Mouse (Mus musculus) layer of hippocampus, adult 8-10 months (tissue): ENCODE data around the gene Ift140. TPM values are rescaled to one million over a fixed set of nuclear protein-coding genes. Genes with fewer than 3 reads are reported as not detected.
"Not testable (repeated sequence)": the region's sequence is repeated elsewhere in the genome, so short reads cannot be mapped to it uniquely, and the experiment has no call there.

ENCODE experiments used
- DNase-seq, 2 experiments: peaks; one replicate each; pipeline ENCODE4 v3.0.0; 2022; ENCODE audit warnings: low spot score in 2 of 2
- total RNA-seq, 4 experiments: library from RNA; stranded (reverse); gene quantifications; 2 replicates each; pipeline ENCODE4 v1.2.4; 2022

Ift140 gene
- total RNA-seq, 4 experiments from 2014 or later, result 22.1 to 25.1 (median 23.5) TPM

DNA sequence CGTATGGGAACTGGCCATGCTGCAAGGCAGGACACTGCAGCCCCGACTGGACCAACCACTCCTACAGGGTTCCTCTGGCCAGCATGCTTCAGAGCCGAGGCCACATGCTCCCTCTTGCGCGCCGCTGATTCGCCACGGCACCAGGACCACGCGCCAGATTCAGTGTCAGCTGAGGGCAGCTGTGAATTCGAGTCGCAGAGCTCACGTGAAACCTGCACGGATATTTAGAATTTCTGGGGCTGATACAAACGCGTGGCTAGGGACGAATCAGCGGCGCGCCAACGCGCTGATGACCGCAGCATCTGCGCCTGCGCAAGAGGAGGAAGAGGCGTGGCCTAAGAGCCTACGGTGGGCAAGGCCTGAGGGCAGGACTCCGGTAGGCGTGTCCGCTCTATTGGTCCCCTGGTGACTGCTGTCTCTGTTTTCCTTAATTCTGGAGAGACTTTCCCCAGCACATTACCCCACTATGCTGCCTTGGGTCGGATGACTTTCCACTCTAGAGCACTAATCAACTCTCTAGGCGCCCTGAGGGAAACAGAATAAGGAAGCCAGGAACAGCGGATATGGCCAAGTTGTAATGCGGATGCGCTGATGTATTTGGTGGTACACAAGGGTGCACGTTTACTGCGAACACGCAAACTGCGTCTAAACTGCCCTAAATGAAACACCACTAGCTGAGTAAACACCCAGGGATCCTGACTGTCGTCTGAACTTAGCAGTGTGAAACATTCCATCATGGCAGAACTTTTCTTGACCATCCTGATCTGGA, 100.0 kb downstream of the Ift140 start, which contains the start of gene Telo2:
Gene Telo2 (minus strand): TSS at position 304 of the 769 bp plus-strand sequence.
- peak; percentile 84 to 93 for DNase-seq

DNA sequence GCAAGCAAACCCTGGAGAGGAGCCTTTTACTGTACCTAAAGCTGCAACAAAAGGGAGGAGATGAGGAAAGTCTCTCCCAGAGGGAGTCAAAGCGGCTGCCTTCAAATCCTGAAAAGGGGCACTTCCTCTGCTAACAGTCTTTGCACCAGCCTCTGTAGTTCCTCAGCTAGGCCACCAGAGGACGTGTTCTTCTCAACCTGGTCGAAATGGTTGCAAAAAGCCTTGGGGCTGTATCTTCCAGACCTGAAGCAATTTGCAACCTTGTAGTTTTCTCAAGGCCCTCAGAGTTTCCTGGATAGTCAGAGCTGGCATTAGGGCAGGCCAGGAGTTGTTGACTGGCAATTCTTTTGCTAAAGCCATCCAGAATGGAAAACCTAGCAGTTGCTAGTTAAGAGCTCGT, 101.4 kb downstream of the Ift140 start:
- DNase-seq, result no peak

DNA sequence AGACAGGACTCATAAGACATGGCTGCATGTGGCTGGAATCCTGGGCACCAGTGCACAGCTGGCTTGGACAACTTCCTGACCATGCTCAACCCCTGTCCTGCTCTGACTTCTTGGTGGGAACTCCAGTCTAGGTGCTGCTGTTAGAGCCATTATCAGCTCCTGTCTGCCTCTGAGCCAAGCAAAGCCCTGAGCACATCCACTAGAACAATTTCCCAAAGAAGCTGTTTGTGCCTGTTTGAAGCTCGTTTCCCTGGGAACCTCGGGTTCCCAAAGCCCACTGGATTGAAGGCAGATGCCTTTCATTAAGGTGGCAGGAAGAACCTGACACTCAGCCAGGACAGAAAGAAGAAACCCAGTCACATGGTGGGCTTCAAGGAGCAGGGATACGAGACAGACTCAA, 104.5 kb downstream of the Ift140 start, which contains the start of gene Ptx4:
Gene Ptx4 (plus strand): TSS at position 355 of the 400 bp plus-strand sequence.
- DNase-seq, result no peak

DNA sequence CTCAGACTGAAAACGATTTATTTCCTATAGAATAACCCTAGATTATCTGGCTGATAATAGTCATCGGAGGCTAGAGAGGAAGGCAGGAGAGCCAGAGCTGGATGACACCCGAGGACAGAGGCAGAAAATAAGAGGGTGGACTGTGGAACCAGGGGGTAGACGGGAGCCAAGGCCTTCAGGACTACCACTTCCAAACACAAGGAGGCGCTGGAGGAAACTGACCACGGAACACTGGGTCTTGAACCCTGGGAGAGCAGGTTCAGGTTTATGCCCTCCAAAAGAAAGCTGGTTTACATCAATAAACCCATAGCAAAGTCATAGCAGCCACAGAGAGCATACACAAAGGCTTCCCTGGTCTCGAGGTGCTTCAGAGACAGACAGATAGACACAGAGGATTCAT, 108.1 kb downstream of the Ift140 start:
- DNase-seq, result no peak

DNA sequence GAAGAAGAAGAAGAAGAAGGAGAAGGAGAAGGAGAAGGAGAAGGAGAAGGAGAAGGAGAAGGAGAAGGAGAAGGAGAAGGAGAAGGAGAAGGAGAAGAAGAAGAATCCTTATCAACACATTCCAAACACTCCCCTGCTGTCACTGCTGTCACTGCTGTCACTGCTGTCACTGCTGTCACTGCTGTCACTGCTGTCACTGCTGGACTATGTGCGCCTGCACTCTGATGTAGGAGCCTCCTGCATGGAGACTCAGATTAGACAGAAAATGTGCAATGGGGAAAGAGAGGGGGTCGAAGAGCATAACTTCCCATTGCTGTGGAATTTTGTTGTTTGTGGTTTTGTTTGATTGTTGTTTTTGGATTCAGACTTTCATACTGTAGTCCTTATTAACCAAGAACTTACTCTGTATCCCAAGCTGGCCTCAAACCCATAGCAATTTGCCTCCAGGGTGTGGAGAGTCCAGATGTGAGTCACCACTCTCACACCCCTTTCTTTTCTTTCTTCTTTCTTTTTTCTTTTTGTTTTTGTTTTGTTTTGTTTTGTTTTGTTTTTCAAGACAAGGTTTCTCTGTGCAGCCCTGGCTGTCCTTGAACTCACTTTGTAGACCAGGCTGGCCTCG, 109.7 kb downstream of the Ift140 start:
- not testable (repeated sequence) for DNase-seq

DNA sequence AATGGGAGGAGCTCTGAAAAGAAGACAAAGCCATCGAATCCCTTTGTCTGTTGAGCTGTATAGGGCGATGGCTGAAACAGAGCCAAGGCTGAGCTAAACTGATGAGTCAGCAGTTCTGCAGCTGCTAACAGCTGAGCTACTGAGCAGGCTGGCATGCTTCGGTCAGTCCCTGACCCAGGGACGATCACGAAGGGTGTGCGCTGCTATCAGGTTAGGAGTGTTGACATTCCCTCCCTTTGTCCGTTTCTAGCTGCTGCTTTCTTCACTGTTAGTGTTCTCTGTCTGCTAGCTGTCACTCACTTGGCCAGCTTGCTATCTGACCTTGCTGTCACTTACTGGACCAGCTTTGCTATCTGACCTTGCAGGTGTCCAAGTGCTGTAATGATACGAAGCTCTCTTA, 111.2 kb downstream of the Ift140 start:
- DNase-seq, result no peak

DNA sequence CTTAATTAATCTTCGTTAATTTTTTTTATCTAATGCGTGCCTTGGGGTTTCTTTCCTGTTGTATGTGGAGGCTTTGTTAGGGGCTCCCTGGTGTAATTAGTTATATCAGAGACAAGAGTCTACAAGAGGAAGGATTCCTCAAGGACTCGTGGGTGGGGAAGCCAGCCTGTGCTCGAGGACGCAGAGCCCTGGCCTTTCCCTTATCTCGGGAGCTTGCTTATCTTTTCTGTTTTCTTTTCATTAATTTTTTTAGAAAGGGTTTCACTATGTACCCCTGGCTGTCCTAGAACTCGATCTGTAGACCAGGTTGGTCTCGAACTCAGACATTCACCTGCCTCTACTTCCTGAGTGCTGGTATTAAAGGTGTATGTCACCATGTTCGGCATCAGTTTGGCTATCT, 111.8 kb downstream of the Ift140 start:
- no peak for DNase-seq

DNA sequence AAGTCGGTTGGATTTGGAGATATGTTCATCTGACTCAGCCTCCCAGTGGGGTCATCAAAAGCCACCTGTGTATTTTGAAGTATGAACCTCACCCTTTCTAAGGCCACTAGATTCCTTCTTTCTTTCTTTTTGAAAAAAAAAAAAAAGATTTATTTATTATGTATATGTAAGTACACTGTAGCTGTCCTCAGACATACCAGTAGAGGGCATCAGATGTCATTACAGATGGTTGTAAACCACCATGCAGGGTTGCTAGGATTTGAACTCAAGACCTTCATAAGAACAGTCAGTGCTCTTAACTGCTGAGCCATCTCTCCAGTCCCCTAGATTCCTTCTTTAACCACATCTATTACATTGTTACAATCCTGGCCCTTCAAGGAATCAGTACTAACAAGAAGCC, 114.2 kb downstream of the Ift140 start:
- no peak for DNase-seq

DNA sequence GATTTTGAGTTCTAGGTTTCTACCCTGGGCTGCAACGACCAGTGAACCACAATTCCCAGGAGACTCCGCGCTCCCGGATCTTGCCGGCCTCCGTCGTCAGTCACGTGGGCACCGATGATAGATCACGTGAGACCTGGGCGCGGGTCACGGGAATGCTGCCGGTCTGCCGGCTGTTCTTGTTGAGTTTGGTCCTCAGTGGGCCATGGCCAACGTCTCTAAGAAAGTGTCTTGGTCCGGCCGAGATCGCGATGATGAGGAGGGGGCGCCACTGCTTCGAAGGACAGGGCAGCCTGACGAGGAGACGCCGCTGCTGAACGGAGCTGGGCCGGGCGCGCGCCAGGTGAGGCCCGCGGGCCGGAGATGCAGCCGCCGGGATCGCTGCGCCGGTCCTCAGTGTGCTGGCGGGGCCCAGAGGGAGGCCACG, 117.4 kb downstream of the Ift140 start, which contains the start of gene Clcn7:
Gene Clcn7 (plus strand): TSS at position 117 of the 424 bp plus-strand sequence.
- DNase-seq, result peak; percentile 92 to 94

DNA sequence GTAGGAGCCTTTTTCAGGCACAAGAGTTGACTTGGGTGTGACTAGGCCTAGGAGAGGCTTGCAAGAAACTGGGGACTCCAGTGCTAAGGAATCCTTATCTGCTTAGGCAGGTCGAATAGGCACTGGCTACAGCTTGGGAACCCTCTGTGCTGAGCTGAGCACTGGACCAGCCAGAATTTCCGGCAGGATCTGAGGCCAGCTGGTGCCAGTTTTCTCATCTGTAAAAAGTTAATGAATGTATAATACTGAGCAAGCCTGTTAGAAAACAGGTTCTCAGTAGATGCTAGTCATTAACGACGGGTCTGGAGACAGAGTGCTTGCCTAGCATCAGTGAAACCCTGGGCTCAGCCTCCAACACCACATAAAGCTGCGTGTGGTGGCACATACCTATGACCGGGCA, 119.7 kb downstream of the Ift140 start:
- DNase-seq, result no peak

DNA sequence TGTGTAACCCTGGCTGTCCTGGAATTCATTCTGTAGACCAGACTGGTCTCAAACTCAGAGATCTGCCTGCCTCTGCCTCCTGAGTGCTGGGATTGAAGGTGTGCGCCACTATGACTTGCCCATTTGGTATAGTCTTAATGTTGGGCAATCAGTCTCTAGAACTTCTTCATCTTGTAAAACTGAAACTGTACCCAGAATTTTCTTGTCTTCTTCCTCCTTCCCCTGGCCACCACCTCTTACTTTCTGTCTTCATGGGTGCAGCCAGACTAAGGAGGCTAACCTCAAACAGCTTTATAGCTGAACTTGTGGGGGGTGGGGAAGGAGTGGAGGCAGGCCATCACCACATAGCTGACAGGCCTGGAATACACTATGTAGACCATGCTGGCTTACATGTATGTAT, 122.9 kb downstream of the Ift140 start:
- no peak for DNase-seq

DNA sequence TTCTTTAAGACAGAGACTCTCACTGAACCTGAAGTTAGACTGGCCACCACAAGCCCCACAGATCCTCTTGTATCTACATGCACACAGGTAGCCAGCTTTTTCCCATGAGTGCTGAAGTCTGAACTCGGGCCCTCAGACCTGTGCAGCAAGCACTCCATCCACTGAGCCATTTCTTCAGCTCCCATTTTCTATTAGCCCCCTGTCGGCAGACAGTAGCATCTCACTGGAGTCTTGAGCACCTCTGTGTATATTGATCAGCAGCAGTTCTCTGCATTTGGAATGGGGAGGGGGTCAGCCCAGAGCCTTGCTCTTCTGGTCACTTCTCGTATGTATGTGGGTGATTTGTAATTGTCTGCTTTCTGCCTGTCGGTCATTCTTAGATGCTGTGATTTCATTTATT, 124.1 kb downstream of the Ift140 start:
- DNase-seq, result no peak

Other genes starting within 250 kb of the Ift140 start
- gene Meiob, start 211.8 kb upstream of the Ift140 start, total RNA-seq, result not detected
- 100 to 1,000 TPM; 121 to 133 (median 126) TPM for gene Hagh, start 175.9 kb upstream of the Ift140 start, total RNA-seq
- 10 to 100 TPM; 18.5 to 21.1 (median 20.6) TPM for gene Fahd1, start 165.7 kb upstream of the Ift140 start, total RNA-seq
- gene Igfals, start 150.1 kb upstream of the Ift140 start, total RNA-seq, result not detected
- 10 to 100 TPM; 32.1 to 36.8 (median 33.3) TPM for gene Nubp2, start 129.7 kb upstream of the Ift140 start, total RNA-seq
- 10 to 100 TPM; 40.6 to 45.3 (median 41.8) TPM for gene Spsb3, start 129.4 kb upstream of the Ift140 start, total RNA-seq
- 10 to 100 TPM; 54.6 to 64.3 (median 62.0) TPM for gene Eme2, start 121.0 kb upstream of the Ift140 start, total RNA-seq
- 10 to 100 TPM; 63.3 to 78.7 (median 73.4) TPM for gene Mrps34, start 121.0 kb upstream of the Ift140 start, total RNA-seq
- 10 to 100 TPM; 50.9 to 64.2 (median 51.9) TPM for gene Nme3, start 119.6 kb upstream of the Ift140 start, total RNA-seq
- gene Mapk8ip3, start 79.1 kb upstream of the Ift140 start, total RNA-seq, result 100 to 1,000 TPM; 384 to 435 (median 406) TPM
- gene Jpt2, start 55.4 kb upstream of the Ift140 start, total RNA-seq, result 1 to 10 TPM; 5.5 to 8.8 (median 7.9) TPM
- 10 to 100 TPM; 25.2 to 28.6 (median 26.7) TPM for gene Cramp1l, start 297 bp upstream of the Ift140 start, total RNA-seq
- gene Tmem204, start 67.5 kb downstream of the Ift140 start, total RNA-seq, result 1 to 10 TPM; 7.4 to 9.3 (median 8.1) TPM
- 10 to 100 TPM; 32.8 to 38.7 (median 36.8) TPM for gene Telo2, start 99.9 kb downstream of the Ift140 start, total RNA-seq
- 1 to 10 TPM in 3 of 4 experiments, under 1 TPM in 1; 0.89 to 3.9 (median 1.8) TPM for gene Ptx4, start 104.7 kb downstream of the Ift140 start, total RNA-seq
- gene Clcn7, start 117.3 kb downstream of the Ift140 start, total RNA-seq, result 10 to 100 TPM; 54.7 to 61.5 (median 58.9) TPM
- under 1 TPM in 1 of 4 experiments, not detected in 3; 0.18 TPM for gene Ccdc154, start 146.4 kb downstream of the Ift140 start, total RNA-seq
- gene Gm38655, start 159.4 kb downstream of the Ift140 start, total RNA-seq, result not detected
- gene BC003965, start 168.5 kb downstream of the Ift140 start, total RNA-seq, result 10 to 100 TPM; 19.7 to 21.1 (median 20.8) TPM
- 10 to 100 TPM; 36.0 to 42.6 (median 39.6) TPM for gene Unkl, start 172.3 kb downstream of the Ift140 start, total RNA-seq
- 10 to 100 TPM; 70.8 to 79.1 (median 76.3) TPM for gene Gnptg, start 224.0 kb downstream of the Ift140 start, total RNA-seq
- 10 to 100 TPM; 22.9 to 28.4 (median 24.9) TPM for gene Tsr3, start 224.1 kb downstream of the Ift140 start, total RNA-seq
- gene Baiap3, start 240.3 kb downstream of the Ift140 start, total RNA-seq, result 10 to 100 TPM in 3 of 4 experiments, 1 to 10 TPM in 1; 9.6 to 16.7 (median 11.0) TPM